Mouse (Mus musculus): Measurements from ENCODE around the gene H2-Q4.
"Not testable (repeated sequence)": the region's sequence is repeated elsewhere in the genome, so short reads cannot be mapped to it uniquely, and the experiment has no call there.

DNA sequence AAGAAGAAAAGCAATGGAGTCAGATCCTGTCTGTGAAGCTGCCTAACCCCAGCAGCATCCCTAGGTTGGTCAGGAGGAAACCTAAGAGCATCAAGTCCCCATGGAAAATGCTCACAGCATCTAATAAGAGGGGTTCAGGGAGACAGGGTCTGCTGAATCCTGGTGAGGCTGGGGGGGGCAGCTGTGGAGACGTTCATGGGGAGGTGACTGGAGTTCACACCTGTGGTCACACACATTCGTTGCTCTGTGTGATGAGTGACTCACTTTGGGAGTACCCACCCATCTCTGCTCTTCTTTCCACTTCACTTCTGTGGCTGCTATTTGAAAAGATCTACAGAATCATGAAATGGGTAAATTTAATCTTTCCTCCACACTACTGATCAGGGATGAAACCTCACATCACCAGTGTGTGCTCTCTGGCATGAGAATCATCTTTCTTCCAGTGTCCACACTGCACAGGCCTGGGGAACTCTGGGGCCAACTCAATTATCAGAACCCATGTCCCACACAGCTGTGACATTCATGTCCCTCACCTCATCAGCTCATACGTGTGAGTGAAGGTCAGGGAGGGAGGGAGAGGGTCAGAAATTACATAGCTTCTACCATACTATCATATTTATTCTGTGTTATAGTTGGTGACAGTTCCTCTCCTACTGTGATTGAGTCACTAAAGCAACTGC, 43.9 kb downstream of the H2-Q4 start:
- not testable (repeated sequence) for TF ChIP-seq CTCF, POLR2A (IDR thresholded peaks at IDR 0.05; ENCODE audit: extremely low read depth, insufficient read depth, low read length)
